Mouse (Mus musculus) heart, postnatal 25 days (tissue): ENCODE measurements around the gene Ceacam10. TPM values are rescaled to one million over a fixed set of nuclear protein-coding genes. Genes with fewer than 3 reads are reported as not detected.

Source experiments
- total RNA-seq, 2 experiments: library from RNA; stranded (reverse); gene quantifications; 2 replicates each; pipeline ENCODE4 v1.2.3; 2021

Ceacam10 gene
- total RNA-seq, 2 experiments from 2014 or later = not detected

Other genes starting within 250 kb of the Ceacam10 start
- 10 to 100 TPM; 15.7 to 18.2 TPM for gene Irgq, start 246.5 kb upstream of the Ceacam10 start, total RNA-seq
- gene Pinlyp, start 231.1 kb upstream of the Ceacam10 start, total RNA-seq = not detected
- 10 to 100 TPM; 27.8 to 27.9 TPM for gene Xrcc1, start 230.9 kb upstream of the Ceacam10 start, total RNA-seq
- 10 to 100 TPM; 44.6 to 49.1 TPM for gene Ethe1, start 189.7 kb upstream of the Ceacam10 start, total RNA-seq
- gene Zfp575, start 189.6 kb upstream of the Ceacam10 start, total RNA-seq = under 1 TPM; 0.08 to 0.17 TPM
- under 1 TPM; 0.50 to 0.57 TPM for gene Phldb3, start 166.4 kb upstream of the Ceacam10 start, total RNA-seq
- gene Lypd3, start 140.7 kb upstream of the Ceacam10 start, total RNA-seq = not detected
- not detected for gene Tex101, start 100.5 kb upstream of the Ceacam10 start, total RNA-seq
- gene BC049730, start 68.0 kb upstream of the Ceacam10 start, total RNA-seq = not detected
- not detected for gene Gm4763, start 50.3 kb upstream of the Ceacam10 start, total RNA-seq
- under 1 TPM in 1 of 2 experiments, not detected in 1; 0.08 TPM for gene Cd177, start 16.9 kb upstream of the Ceacam10 start, total RNA-seq
- not detected for gene Gm9844, start 85.0 kb downstream of the Ceacam10 start, total RNA-seq
- gene Lypd4, start 92.7 kb downstream of the Ceacam10 start, total RNA-seq = not detected
- not detected for gene Dmrtc2, start 92.9 kb downstream of the Ceacam10 start, total RNA-seq
- 100 to 1,000 TPM; 493 to 532 TPM for gene Rps19, start 107.2 kb downstream of the Ceacam10 start, total RNA-seq
- 1 to 10 TPM in 1 of 2 experiments, under 1 TPM in 1; 0.96 to 2.0 TPM for gene Cd79a, start 120.2 kb downstream of the Ceacam10 start, total RNA-seq
- 10 to 100 TPM; 47.8 to 51.8 TPM for gene Arhgef1, start 125.7 kb downstream of the Ceacam10 start, total RNA-seq
- not detected for gene Gm4881, start 167.3 kb downstream of the Ceacam10 start, total RNA-seq
- gene Rabac1, start 195.5 kb downstream of the Ceacam10 start, total RNA-seq = 100 to 1,000 TPM; 285 to 315 TPM
- gene Atp1a3, start 228.8 kb downstream of the Ceacam10 start, total RNA-seq = under 1 TPM; 0.47 to 0.67 TPM